Mouse (Mus musculus) inflammation-experienced regulatory T-cells, adult 16 weeks (primary cell): Measurements from ENCODE around the gene Olfr495. TPM values are rescaled to one million over a fixed set of nuclear protein-coding genes. Genes with fewer than 3 reads are reported as not detected.

ENCODE experiments used
- polyA plus RNA-seq: library from polyadenylated mRNA; unstranded; fragments of 100-300 nt; shearing (Covaris generic); gene quantifications from one replicate; pipeline ENCODE4 v1.2.1, GENCODE M21; 2017

The Olfr495 gene
- polyA plus RNA-seq = not detected

GRCm38 (mm10) chr7:108392867-108393266 is at the start of gene Olfr495:
Olfr495 (plus strand) TSS chr7:108393167.

DNA sequence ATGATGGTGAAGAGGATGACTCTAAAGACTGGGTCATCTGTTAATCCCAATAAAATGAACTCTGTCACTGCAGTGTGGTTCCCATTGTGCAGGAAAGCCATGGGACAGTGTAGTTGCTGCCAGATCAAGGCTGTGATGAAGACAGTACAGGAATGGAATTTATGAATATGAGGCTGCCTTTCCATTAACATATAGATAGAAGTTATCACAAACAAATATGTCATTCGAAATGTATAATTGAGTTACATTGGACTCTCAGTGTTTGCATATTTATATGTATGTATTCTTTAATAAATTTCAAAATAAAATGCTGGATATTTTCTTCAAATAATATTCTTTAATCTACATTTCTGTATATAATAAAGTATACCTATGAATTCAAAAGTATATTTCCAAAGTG is 46.1 kb upstream of the Olfr495 start, which contains the start of gene Olfr493:
Gene Olfr493 (minus strand): TSS at position 101 of the 400 bp plus-strand sequence.

DNA sequence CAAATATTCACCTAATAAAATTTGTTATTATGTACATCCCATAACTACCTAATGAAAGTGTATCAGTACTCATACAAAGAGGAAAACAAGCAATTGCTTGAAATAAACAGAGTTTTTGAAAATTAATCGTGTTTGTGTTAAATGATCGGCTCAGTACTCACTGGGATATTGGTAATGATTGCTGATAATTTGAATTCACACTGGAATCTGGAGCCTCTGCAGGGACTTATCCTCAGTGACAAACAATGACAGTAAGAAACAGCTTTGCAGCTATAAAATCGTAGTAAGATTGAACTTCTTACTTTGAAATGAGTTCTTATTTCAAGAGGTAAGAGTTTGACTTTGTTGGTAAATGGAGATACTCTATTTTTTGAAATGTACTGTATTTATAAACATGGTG is 27.9 kb upstream of the Olfr495 start, which contains the start of gene Olfr494:
Gene Olfr494 (plus strand): TSS at position 301 of the 400 bp plus-strand sequence.

DNA sequence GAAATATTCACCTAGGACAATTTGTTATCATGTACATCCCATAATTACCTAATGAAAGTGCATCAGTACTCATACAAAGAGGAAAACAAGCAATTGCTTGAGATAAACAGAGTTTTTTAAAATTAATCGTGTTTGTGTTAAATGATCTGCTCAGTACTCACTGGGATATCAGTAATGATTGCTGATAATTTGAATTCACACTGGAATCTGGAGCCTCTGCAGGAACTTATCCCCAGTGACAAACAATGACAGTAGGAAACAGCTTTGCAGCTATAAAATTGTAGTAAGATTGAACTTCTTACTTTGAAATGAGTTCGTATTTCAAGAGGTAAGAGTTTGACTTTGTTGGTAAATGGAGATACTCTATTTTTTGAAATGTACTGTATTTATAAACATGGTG is 27.2 kb downstream of the Olfr495 start, which contains the start of gene Olfr497:
Gene Olfr497 (plus strand): TSS at position 301 of the 400 bp plus-strand sequence.

Other genes with a start within 250 kb of the Olfr495 start
- not detected for gene Olfr485, start 233.3 kb upstream of the Olfr495 start, polyA plus RNA-seq
- not detected for gene Olfr486, start 220.4 kb upstream of the Olfr495 start, polyA plus RNA-seq
- gene Olfr487, start 178.5 kb upstream of the Olfr495 start, polyA plus RNA-seq = not detected
- gene Olfr488, start 134.8 kb upstream of the Olfr495 start, polyA plus RNA-seq = not detected
- not detected for gene Olfr490, start 104.2 kb upstream of the Olfr495 start, polyA plus RNA-seq
- gene Olfr491, start 79.7 kb upstream of the Olfr495 start, polyA plus RNA-seq = not detected
- not detected for gene Olfr492, start 69.5 kb upstream of the Olfr495 start, polyA plus RNA-seq
- not detected for gene Olfr493, start 46.2 kb upstream of the Olfr495 start, polyA plus RNA-seq
- not detected for gene Olfr494, start 27.8 kb upstream of the Olfr495 start, polyA plus RNA-seq
- gene Olfr497, start 27.3 kb downstream of the Olfr495 start, polyA plus RNA-seq = not detected
- gene Olfr498, start 72.2 kb downstream of the Olfr495 start, polyA plus RNA-seq = not detected
- not detected for gene Olfr502, start 131.9 kb downstream of the Olfr495 start, polyA plus RNA-seq
- not detected for gene Olfr503, start 151.4 kb downstream of the Olfr495 start, polyA plus RNA-seq
- not detected for gene Olfr504, start 172.6 kb downstream of the Olfr495 start, polyA plus RNA-seq
- gene Olfr506, start 217.6 kb downstream of the Olfr495 start, polyA plus RNA-seq = not detected
- not detected for gene Olfr507, start 228.6 kb downstream of the Olfr495 start, polyA plus RNA-seq
- gene Olfr508, start 236.8 kb downstream of the Olfr495 start, polyA plus RNA-seq = not detected